14 mouse cellular contexts compared by ENCODE assay signal in genomic region chr7:132323430-132323829, GRCm38 (mm10). TPM values are rescaled to one million over a fixed set of nuclear protein-coding genes. Genes with fewer than 3 reads are reported as not detected.
DNase-seq lines count a peak whose midpoint lies in the region; ATAC-seq and TF ChIP-seq lines count a peak whose summit lies in the region.
"Had no signal": no experiment of that assay in that cellular context is flagged by ENCODE, and none has a peak within 500 bp of the region (broad histone marks: within the 10 kb centered on the region; RNA-seq: fewer than 3 reads in every experiment).

No protein-coding gene starts in this region.

- peak overlapping the region; percentile 8; the same call in 1 of the 2 replicates for H3K27ac ChIP-seq in liver, embryonic 16.5 days (ENCODE audit: low read length)
- peak overlapping the region; percentile 82 for H3K27ac ChIP-seq in bone marrow, adult 2 months (ENCODE audit: control insufficient read depth, insufficient read depth, low read depth, low read length, poor library complexity)
- H3K27ac ChIP-seq: embryonic facial prominence, embryonic 13.5 days; kidney, postnatal 0 days; midbrain, embryonic 15.5 days had no signal

- 26% methylated on average over 5 of the region's 5 CpGs for WGBS in liver, embryonic 16.5 days (ENCODE audit: insufficient replicate concordance)
- WGBS in bone marrow, adult 2 months: 8% methylated on average over 5 of the region's 5 CpGs

- no peak for TF ChIP-seq POLR2A in bone marrow, adult 2 months (IDR thresholded peaks at IDR 0.05; ENCODE audit: borderline replicate concordance, control insufficient read depth, low read depth, low read length)

- no peak for TF ChIP-seq CTCF in bone marrow, adult 2 months (IDR thresholded peaks at IDR 0.05; ENCODE audit: control insufficient read depth, insufficient read depth, low read length)

- H3K36me3 ChIP-seq in liver, embryonic 16.5 days (ENCODE audit: control insufficient read depth, insufficient read depth): no peaks in the 10 kb centered on the region
- H3K36me3 ChIP-seq: embryonic facial prominence, embryonic 13.5 days; midbrain, embryonic 15.5 days had no signal

- no peaks in the 10 kb centered on the region; the same call in 1 of the 2 replicates for H3K4me1 ChIP-seq in liver, embryonic 16.5 days (ENCODE audit: control insufficient read depth, low read depth, low read length)
- peaks cover 5% of the 10 kb centered on the region; the same call in 1 of the 2 replicates for H3K4me1 ChIP-seq in bone marrow, adult 2 months (ENCODE audit: control insufficient read depth, insufficient read depth, low read length)
- H3K4me1 ChIP-seq: midbrain, embryonic 15.5 days had no signal

- H3K27me3 ChIP-seq in liver, embryonic 16.5 days (ENCODE audit: control insufficient read depth, insufficient read depth, low read depth, low read length): no peaks in the 10 kb centered on the region
- H3K27me3 ChIP-seq: embryonic facial prominence, embryonic 13.5 days; midbrain, embryonic 15.5 days had no signal

- no peak overlapping the region for H3K4me3 ChIP-seq in liver, embryonic 16.5 days (ENCODE audit: low read depth, low read length)
- H3K4me3 ChIP-seq in bone marrow, adult 2 months (replicated peaks; ENCODE audit: control insufficient read depth, low read depth, low read length): peak overlapping the region; percentile 67
- H3K4me3 ChIP-seq: embryonic facial prominence, embryonic 13.5 days; midbrain, embryonic 15.5 days had no signal

- ATAC-seq in liver, embryonic 16.5 days (ENCODE audit: low read depth): peak; percentile 32; the same call in 1 of the 2 replicates
- ATAC-seq: midbrain, embryonic 15.5 days had no signal

- DNase-seq in liver: no peak
- peak; percentile 15 for DNase-seq in spleen, adult 12 weeks (ENCODE audit: low spot score)
- peak; percentile 21 for DNase-seq in thymus, postnatal 25 days
- DNase-seq in frontal cortex, postnatal 36 days (ENCODE audit: low spot score in 2 of 2): no peak
- no peak for DNase-seq in right cerebral cortex, adult 2 months (ENCODE audit: low spot score in 2 of 2)
- DNase-seq in right cerebral cortex, postnatal 36 days (ENCODE audit: low spot score in 2 of 2): no peak
- DNase-seq: cerebellum, adult 9-10 months; lung, postnatal 10 days; right cerebral cortex, postnatal 25 days had no signal

- no peaks in the 10 kb centered on the region for H3K9me3 ChIP-seq in liver, embryonic 16.5 days (replicated peaks; ENCODE audit: control insufficient read depth, low read length)
- H3K9me3 ChIP-seq: embryonic facial prominence, embryonic 13.5 days; midbrain, embryonic 15.5 days had no signal

- H3K9ac ChIP-seq in liver, embryonic 16.5 days (ENCODE audit: low read depth, low read length): no peak overlapping the region
- H3K9ac ChIP-seq: embryonic facial prominence, embryonic 13.5 days; midbrain, embryonic 15.5 days had no signal

- no peak overlapping the region for H3K4me2 ChIP-seq in liver, embryonic 16.5 days (ENCODE audit: low read depth, low read length)
- H3K4me2 ChIP-seq: embryonic facial prominence, embryonic 13.5 days; midbrain, embryonic 15.5 days had no signal

RNA-seq across cellular contexts. Expression of gene Chst15, which starts 6.4 kb away (rescaled TPM):
- 5.0 and 5.9 TPM in 2 replicates for polyA plus RNA-seq in liver, embryonic 16.5 days (2015; fragmentation: Nextera tagmentation; extraction: Ambion mirVana)
- 14.3 and 34.6 TPM in 2 replicates for polyA plus RNA-seq in bone marrow, adult 2 months (2011; ENCODE audit: insufficient read depth, insufficient read length, low replicate concordance, missing spikeins)

Comparison
In these comparisons a context has a peak if more than half of its experiments do, and no peak if none do; other contexts are left out.
1. DNase-seq: peak in spleen, adult 12 weeks (single experiment) and thymus, postnatal 25 days (single experiment); none in liver (single experiment), frontal cortex, postnatal 36 days (0 of 2), right cerebral cortex, adult 2 months (0 of 2) and right cerebral cortex, postnatal 36 days (0 of 2).